Mouse (Mus musculus) liver, embryonic 14.5 days (tissue): ENCODE data around the gene Chst11. TPM values are rescaled to one million over a fixed set of nuclear protein-coding genes. Genes with fewer than 3 reads are reported as not detected.

Experiments used
- ATAC-seq: fragments of 200-750 bp; cut with Nextera tagmentation; 2 replicates; pipeline ENCODE4 v1.8.0; 2017; ENCODE audit warnings: moderate number of reproducible peaks, mild to moderate bottlenecking, moderate library complexity; ENCODE audit not compliant: insufficient read depth
- DNase-seq, 3 experiments: peaks; one replicate each; pipeline ENCODE4 v3.0.0-alpha.2; 2012 to 2013; ENCODE audit warnings: low read depth in 3 of 3, low spot score in 3 of 3
- H3K27ac ChIP-seq: fragments of 300-500 bp; sonication (generic); 2 replicates; pipeline ENCODE4 v1.5.1; 2014; ENCODE audit warnings: moderate library complexity, mild to moderate bottlenecking, control low read depth, inconsistent platforms
- H3K27me3 ChIP-seq: fragments of 300-500 bp; sonication (generic); 2 replicates; pipeline ENCODE4 v1.6.1; 2014; ENCODE audit warnings: mild to moderate bottlenecking, low read length, moderate library complexity; ENCODE audit not compliant: control insufficient read depth, insufficient read depth
- H3K36me3 ChIP-seq: fragments of 300-500 bp; sonication (generic); replicated peaks from 2 replicates; pipeline ENCODE4 v1.6.1; 2014; ENCODE audit warnings: low read depth; ENCODE audit not compliant: control insufficient read depth, insufficient read depth
- H3K4me1 ChIP-seq, 2 experiments: fragments of 200-500 bp in 1 of 2; fragments of 300-500 bp in 1 of 2; sonication (generic) in 1 of 2; replicated peaks; 2 replicates each; pipeline ENCODE4 v1.6.1; 2012 to 2014; ENCODE audit warnings: antibody characterized with exemption in 1 of 2, inconsistent platforms in 1 of 2, low read length in 1 of 2; ENCODE audit not compliant: control insufficient read depth in 2 of 2, insufficient read depth in 2 of 2
- H3K4me2 ChIP-seq: fragments of 300-500 bp; sonication (generic); 2 replicates; pipeline ENCODE4 v1.6.1; 2014; ENCODE audit warnings: low read depth, mild to moderate bottlenecking, control low read depth, moderate library complexity
- H3K4me3 ChIP-seq, 2 experiments: fragments of 200-500 bp in 1 of 2; fragments of 300-500 bp in 1 of 2; sonication (generic) in 1 of 2; 2 replicates each; pipeline ENCODE4 v1.5.1; 2012 to 2014; ENCODE audit warnings: low read depth in 2 of 2, low read length in 2 of 2, mild to moderate bottlenecking in 2 of 2, control low read depth in 1 of 2, inconsistent platforms in 1 of 2, moderate library complexity in 1 of 2; ENCODE audit not compliant: insufficient read depth in 1 of 2
- H3K9ac ChIP-seq: fragments of 300-500 bp; sonication (generic); replicated peaks from 2 replicates; pipeline ENCODE4 v1.6.1; 2014; ENCODE audit warnings: mild to moderate bottlenecking, control low read depth, moderate library complexity
- H3K9me3 ChIP-seq: fragments of 300-500 bp; sonication (generic); 2 replicates; pipeline ENCODE4 v1.6.1; 2016; ENCODE audit warnings: low read length, mixed read lengths; ENCODE audit not compliant: control insufficient read depth
- CTCF ChIP-seq: IDR thresholded peaks from 2 replicates; pipeline ENCODE4 v1.5.1; 2016; ENCODE audit warnings: antibody characterized with exemption, low read depth, control low read depth
- EP300 ChIP-seq: IDR thresholded peaks from 2 replicates; pipeline ENCODE4 v1.6.1; 2016; ENCODE audit warnings: antibody characterized with exemption, low read depth
- WGBS: fragments of 180-500 bp; shearing (Covaris S2); extraction: QIAGEN DNeasy Blood & Tissue Kit; methylation state at CpG from one replicate; pipeline ENCODE4 v1.1.7; 2014; ENCODE audit not compliant: insufficient replicate concordance; 5-methylcytosine and 5-hydroxymethylcytosine counted together
- polyA plus RNA-seq, 2 experiments: library from polyadenylated mRNA; depleted of rRNA in 1 of 2; stranded (reverse) in 1 of 2; unstranded in 1 of 2; fragments of >200 nt; fragmentation: Nextera tagmentation in 1 of 2; extraction: Ambion mirVana in 1 of 2; gene quantifications; 2 replicates each; pipeline versions ENCODE4 v1.2.1 to v1.2.3; 2012 to 2014

The Chst11 gene
- polyA plus RNA-seq, 2 experiments, result 1.8 to 5.2 TPM

GRCm38 (mm10) chr10:82975806-82976205 is 9.5 kb upstream of the Chst11 start:
- TF ChIP-seq CTCF (no peak), EP300 (no peak)

GRCm38 (mm10) chr10:82982286-82982685 is 3.0 kb upstream of the Chst11 start:
- no peak for ATAC-seq
- H3K4me1 ChIP-seq, result peaks cover 9 to 12% of the 10 kb centered on the region in 2 experiments

More at GRCm38 (mm10) chr10:82975806-82976205, 9.5 kb upstream of the Chst11 start:
- H3K9me3 ChIP-seq, result no peaks in the 10 kb centered on the region
- no peaks in the 10 kb centered on the region for H3K36me3 ChIP-seq
- H3K4me3 ChIP-seq, result no peak overlapping the region
- H3K9ac ChIP-seq, result no peak overlapping the region
- ATAC-seq, result no peak
- 82% methylated on average over 15 of the region's 15 CpGs for WGBS
- H3K4me1 ChIP-seq, result peaks cover 2 to 17% of the 10 kb centered on the region in 2 experiments; a peak in 3 of 4 replicates
- no peak overlapping the region for H3K4me2 ChIP-seq
- H3K27ac ChIP-seq, result no peak overlapping the region
- no peak for DNase-seq
- H3K27me3 ChIP-seq, result peaks cover 1% of the 10 kb centered on the region

GRCm38 (mm10) chr10:82985700-82986131 is 418 bp downstream of the Chst11 start:
- Histone ChIP-seq H3K9me3 (no peaks in the 10 kb centered on the region), H3K4me3 (peak overlapping the region; percentile 66 to 97), H3K27me3 (peaks cover 24% of the 10 kb centered on the region), H3K4me1 (peaks cover 33 to 37% of the 10 kb centered on the region in 2 experiments), H3K4me2 (peak overlapping the region; percentile 95), H3K27ac (peak overlapping the region; percentile 21), H3K36me3 (no peaks in the 10 kb centered on the region), H3K9ac (peak overlapping the region; percentile 91)
- WGBS, result under 1% methylated on average over 32 of the region's 32 CpGs
- DNase-seq, result peak in 1 of 3 experiments; percentile 49
- TF ChIP-seq EP300 (no peak), CTCF (peak; percentile 61)
- ATAC-seq, result peak; percentile 49

More at GRCm38 (mm10) chr10:82982286-82982685, 3.0 kb upstream of the Chst11 start:
- no peak for DNase-seq
- Histone ChIP-seq H3K4me2 (no peak overlapping the region), H3K4me3 (no peak overlapping the region), H3K27me3 (peaks cover 24% of the 10 kb centered on the region), H3K36me3 (no peaks in the 10 kb centered on the region), H3K27ac (no peak overlapping the region), H3K9me3 (no peaks in the 10 kb centered on the region), H3K9ac (no peak overlapping the region)
- TF ChIP-seq CTCF (no peak), EP300 (no peak)
- 24% methylated on average over 3 of the region's 3 CpGs for WGBS

- H3K27me3 ChIP-seq, result peaks cover 20% of the 10 kb centered on the region
- ATAC-seq (peak; percentile 5; the same call in 1 of the 2 replicates), DNase-seq (no peak)
- TF ChIP-seq EP300 (no peak), CTCF (no peak)
- no peaks in the 10 kb centered on the region for H3K36me3 ChIP-seq
- H3K9me3 ChIP-seq, result no peaks in the 10 kb centered on the region
- peak overlapping the region; percentile 95 for H3K4me2 ChIP-seq
- H3K9ac ChIP-seq, result peak overlapping the region; percentile 91
- peaks cover 40 to 44% of the 10 kb centered on the region in 2 experiments for H3K4me1 ChIP-seq
- peak overlapping the region; percentile 21 for H3K27ac ChIP-seq
- H3K4me3 ChIP-seq, result peak overlapping the region; percentile 66 to 97
- WGBS, result 2% methylated on average over 21 of the region's 21 CpGs
Observed at GRCm38 (mm10) chr10:82986251-82986992, 1.1 kb downstream of the Chst11 start.

- H3K9ac ChIP-seq, result peak overlapping the region; percentile 91
- 8% methylated on average over 8 of the region's 8 CpGs for WGBS
- ATAC-seq (no peak), DNase-seq (no peak)
- no peaks in the 10 kb centered on the region for H3K36me3 ChIP-seq
- peaks cover 20% of the 10 kb centered on the region for H3K27me3 ChIP-seq
- H3K27ac ChIP-seq, result peak overlapping the region; percentile 53
- no peaks in the 10 kb centered on the region for H3K9me3 ChIP-seq
- H3K4me2 ChIP-seq, result peak overlapping the region; percentile 95
- peaks cover 46 to 49% of the 10 kb centered on the region in 2 experiments for H3K4me1 ChIP-seq
- TF ChIP-seq EP300 (no peak), CTCF (no peak)
- H3K4me3 ChIP-seq, result peak overlapping the region; percentile 66 to 97
Observed at GRCm38 (mm10) chr10:82986993-82987349, 1.7 kb downstream of the Chst11 start.
